Mouse (Mus musculus): Measurements from ENCODE around the gene Entpd6. TPM values are rescaled to one million over a fixed set of nuclear protein-coding genes. Genes with fewer than 3 reads are reported as not detected.

Gene Entpd6
- polyA plus RNA-seq, 1 experiment, result 11.9 TPM

GRCm38 (mm10) chr2:150786251-150787180 lies 37.7 kb downstream of the Entpd6 start, which contains the start of gene Pygb:
TSS of gene Pygb (plus strand) at chr2:150786735.
- Histone ChIP-seq H3K27me3 (replicated peaks) (no peaks in the 10 kb centered on the region), H3K36me3 (replicated peaks; ENCODE audit: low read length) (peaks cover 24% of the 10 kb centered on the region), H3K4me3 (replicated peaks) (peak within 1 kb of the TSS; percentile 93), H3K4me1 (peaks cover 68% of the 10 kb centered on the region), H3K9me3 (no peaks in the 10 kb centered on the region)
- TF ChIP-seq GATA1 (IDR thresholded peaks at IDR 0.05; ENCODE audit: borderline replicate concordance, low read length), result no peak
- no peak for TF ChIP-seq FLI1 (IDR thresholded peaks at IDR 0.05; ENCODE audit: low read length)

GRCm38 (mm10) chr2:150787234-150787771 lies 38.5 kb downstream of the Entpd6 start:
- Histone ChIP-seq H3K9me3 (no peaks in the 10 kb centered on the region), H3K27me3 (replicated peaks) (no peaks in the 10 kb centered on the region), H3K4me1 (peaks cover 68% of the 10 kb centered on the region), H3K4me3 (replicated peaks) (peak overlapping the region; percentile 93), H3K36me3 (replicated peaks; ENCODE audit: low read length) (peaks cover 32% of the 10 kb centered on the region)
- no peak for TF ChIP-seq GATA1 (IDR thresholded peaks at IDR 0.05; ENCODE audit: borderline replicate concordance, low read length)
- TF ChIP-seq FLI1 (IDR thresholded peaks at IDR 0.05; ENCODE audit: low read length), result no peak

- TF ChIP-seq FLI1 (IDR thresholded peaks at IDR 0.05; ENCODE audit: low read length) (no peak), GATA1 (IDR thresholded peaks at IDR 0.05; ENCODE audit: borderline replicate concordance, low read length) (no peak)
- no peaks in the 10 kb centered on the region for H3K9me3 ChIP-seq
These were observed 40.1 kb downstream of the Entpd6 start for GRCm38 (mm10) chr2:150788768-150789550.

DNA sequence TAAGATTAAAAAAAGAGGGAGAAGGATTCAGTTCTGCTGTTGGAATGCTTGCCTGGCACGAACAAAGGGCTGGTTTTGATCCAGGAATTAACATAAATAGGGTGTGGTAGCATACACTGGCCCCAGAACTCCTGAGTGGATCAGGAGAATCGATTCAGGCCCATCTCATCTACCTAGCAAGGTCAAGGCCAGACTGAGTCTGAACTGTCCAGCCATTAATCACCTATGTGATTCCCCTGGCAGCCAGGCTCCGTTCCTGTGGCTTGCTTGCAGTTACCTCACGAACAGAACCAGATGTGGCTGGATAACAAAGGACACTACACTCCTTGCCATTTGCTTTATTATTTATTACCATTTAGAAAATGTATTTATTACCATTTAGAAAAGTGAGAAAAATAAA lies 44.5 kb downstream of the Entpd6 start:
- H3K36me3 ChIP-seq (replicated peaks; ENCODE audit: low read length), result peaks cover 86% of the 10 kb centered on the region
- peaks cover 41% of the 10 kb centered on the region for H3K4me1 ChIP-seq
- TF ChIP-seq GATA1 (IDR thresholded peaks at IDR 0.05; ENCODE audit: borderline replicate concordance, low read length) (no peak), FLI1 (IDR thresholded peaks at IDR 0.05; ENCODE audit: low read length) (no peak)

More at GRCm38 (mm10) chr2:150788768-150789550, 40.1 kb downstream of the Entpd6 start:
- H3K36me3 ChIP-seq (replicated peaks; ENCODE audit: low read length), result peaks cover 48% of the 10 kb centered on the region
- peak overlapping the region; percentile 68 for H3K4me3 ChIP-seq (replicated peaks)
- no peaks in the 10 kb centered on the region for H3K27me3 ChIP-seq (replicated peaks)
- H3K4me1 ChIP-seq, result peaks cover 62% of the 10 kb centered on the region

DNA sequence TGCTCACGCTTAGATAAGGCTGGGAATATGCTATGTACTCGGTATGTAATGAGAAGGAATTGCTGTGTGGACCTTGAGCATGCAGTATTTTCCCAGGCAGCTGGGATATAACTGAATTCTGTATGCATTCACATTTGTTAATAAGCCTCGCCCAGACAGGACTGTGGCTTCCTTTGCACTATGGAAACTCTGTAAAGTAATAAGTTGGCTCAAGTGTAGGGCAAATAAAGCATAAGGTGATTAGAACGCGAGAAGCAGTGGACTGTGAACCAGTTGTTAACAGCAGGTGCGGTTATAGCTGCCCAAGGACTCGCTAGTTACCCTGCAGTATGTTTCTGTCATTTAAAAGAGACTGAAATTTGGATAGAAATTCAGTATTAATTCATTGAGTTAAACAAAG lies 49.2 kb downstream of the Entpd6 start:
- Histone ChIP-seq H3K27me3 (replicated peaks) (no peaks in the 10 kb centered on the region), H3K4me1 (peaks cover 18% of the 10 kb centered on the region), H3K4me3 (replicated peaks) (no peak overlapping the region), H3K9me3 (no peaks in the 10 kb centered on the region), H3K36me3 (replicated peaks; ENCODE audit: low read length) (peaks cover 97% of the 10 kb centered on the region)
- no peak for TF ChIP-seq FLI1 (IDR thresholded peaks at IDR 0.05; ENCODE audit: low read length)
- TF ChIP-seq GATA1 (IDR thresholded peaks at IDR 0.05; ENCODE audit: borderline replicate concordance, low read length), result no peak

More for the DNA sequence above, 44.5 kb downstream of the Entpd6 start:
- H3K9me3 ChIP-seq, result no peaks in the 10 kb centered on the region
- H3K4me3 ChIP-seq (replicated peaks), result no peak overlapping the region
- no peaks in the 10 kb centered on the region for H3K27me3 ChIP-seq (replicated peaks)

DNA sequence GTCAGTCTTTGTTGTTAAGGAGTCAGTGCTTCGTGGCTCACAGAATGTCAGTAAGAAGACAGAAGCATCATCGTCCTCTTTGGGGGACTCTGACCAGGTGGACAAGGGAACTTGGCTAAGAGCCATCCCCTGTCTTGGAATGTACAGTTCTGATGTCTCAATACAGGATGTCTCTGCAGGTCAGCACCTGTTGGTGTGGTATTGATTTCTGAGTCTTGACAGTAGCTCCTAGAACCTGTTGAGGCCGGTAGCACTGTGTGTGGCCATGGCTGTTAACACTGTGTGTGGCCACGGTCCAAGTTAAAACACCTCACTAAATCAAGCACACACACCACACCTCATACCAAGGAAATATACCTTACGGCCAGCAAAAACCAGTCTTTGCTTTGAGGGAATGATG lies 51.8 kb downstream of the Entpd6 start:
- TF ChIP-seq FLI1 (IDR thresholded peaks at IDR 0.05; ENCODE audit: low read length) (no peak), GATA1 (IDR thresholded peaks at IDR 0.05; ENCODE audit: borderline replicate concordance, low read length) (no peak)
- Histone ChIP-seq H3K36me3 (replicated peaks; ENCODE audit: low read length) (peaks cover 97% of the 10 kb centered on the region), H3K27me3 (replicated peaks) (no peaks in the 10 kb centered on the region), H3K4me1 (peaks cover 11% of the 10 kb centered on the region), H3K9me3 (no peaks in the 10 kb centered on the region), H3K4me3 (replicated peaks) (no peak overlapping the region)

- TF ChIP-seq GATA1 (IDR thresholded peaks at IDR 0.05; ENCODE audit: borderline replicate concordance, low read length) (no peak), FLI1 (IDR thresholded peaks at IDR 0.05; ENCODE audit: low read length) (no peak)
- Histone ChIP-seq H3K9me3 (no peaks in the 10 kb centered on the region), H3K4me1 (peaks cover 15% of the 10 kb centered on the region), H3K36me3 (replicated peaks; ENCODE audit: low read length) (peaks cover 98% of the 10 kb centered on the region), H3K4me3 (replicated peaks) (no peak overlapping the region), H3K27me3 (replicated peaks) (no peaks in the 10 kb centered on the region)
These were observed 54.2 kb downstream of the Entpd6 start for GRCm38 (mm10) chr2:150803035-150803434.

GRCm38 (mm10) chr2:150808381-150808780 lies 59.5 kb downstream of the Entpd6 start:
- Histone ChIP-seq H3K9me3 (no peaks in the 10 kb centered on the region), H3K27me3 (replicated peaks) (no peaks in the 10 kb centered on the region), H3K4me3 (replicated peaks) (no peak overlapping the region), H3K36me3 (replicated peaks; ENCODE audit: low read length) (peaks cover 100% of the 10 kb centered on the region), H3K4me1 (peaks cover 10% of the 10 kb centered on the region; the same call in 1 of the 2 replicates)
- TF ChIP-seq FLI1 (IDR thresholded peaks at IDR 0.05; ENCODE audit: low read length) (no peak), GATA1 (IDR thresholded peaks at IDR 0.05; ENCODE audit: borderline replicate concordance, low read length) (no peak)

- Histone ChIP-seq H3K27me3 (replicated peaks) (no peaks in the 10 kb centered on the region), H3K4me3 (replicated peaks) (no peak overlapping the region), H3K9me3 (no peaks in the 10 kb centered on the region), H3K36me3 (replicated peaks; ENCODE audit: low read length) (peaks cover 100% of the 10 kb centered on the region), H3K4me1 (peaks cover 10% of the 10 kb centered on the region; the same call in 1 of the 2 replicates)
- no peak for TF ChIP-seq GATA1 (IDR thresholded peaks at IDR 0.05; ENCODE audit: borderline replicate concordance, low read length)
- no peak for TF ChIP-seq FLI1 (IDR thresholded peaks at IDR 0.05; ENCODE audit: low read length)
These were observed 60.0 kb downstream of the Entpd6 start for GRCm38 (mm10) chr2:150808812-150809211.

All from megakaryocyte, embryonic 14.5 days (primary cell).